Mouse (Mus musculus) gastrocnemius, postnatal 36 days (tissue): ENCODE measurements around the gene Naa15. TPM values are rescaled to one million over a fixed set of nuclear protein-coding genes. Genes with fewer than 3 reads are reported as not detected.

ENCODE experiments used
- DNase-seq, 2 experiments: peaks; one replicate each; pipeline ENCODE4 v3.0.0; 2022
- intact Hi-C: fragments of 180-260 bp; cut with DNase I; formaldehyde crosslinking; loops from one replicate; pipeline ENCODE4 v1.15.1; 2025
- long read RNA-seq, 2 experiments: library from polyadenylated mRNA; stranded (forward); transcript quantifications; one replicate each; pipeline ENCODE4 v2.0.0; 2021
- total RNA-seq, 2 experiments: library from RNA; stranded (reverse); gene quantifications; 2 replicates each; pipeline ENCODE4 v1.2.3; 2021

Gene Naa15
- 10 to 100 TPM; 41.0 to 41.6 TPM for total RNA-seq
- long read RNA-seq, experiment 1, full-length matches to known transcripts: 5 of 36 reads
- long read RNA-seq, experiment 1, partial matches to known transcripts: 0 of 36 reads
- long read RNA-seq, experiment 1, other reads (novel, unspliced or antisense): 31 of 36 reads
- long read RNA-seq, experiment 2, full-length matches to known transcripts: 2 of 59 reads
- long read RNA-seq, experiment 2, partial matches to known transcripts: 1 of 59 reads
- long read RNA-seq, experiment 2, other reads (novel, unspliced or antisense): 56 of 59 reads

DNA sequence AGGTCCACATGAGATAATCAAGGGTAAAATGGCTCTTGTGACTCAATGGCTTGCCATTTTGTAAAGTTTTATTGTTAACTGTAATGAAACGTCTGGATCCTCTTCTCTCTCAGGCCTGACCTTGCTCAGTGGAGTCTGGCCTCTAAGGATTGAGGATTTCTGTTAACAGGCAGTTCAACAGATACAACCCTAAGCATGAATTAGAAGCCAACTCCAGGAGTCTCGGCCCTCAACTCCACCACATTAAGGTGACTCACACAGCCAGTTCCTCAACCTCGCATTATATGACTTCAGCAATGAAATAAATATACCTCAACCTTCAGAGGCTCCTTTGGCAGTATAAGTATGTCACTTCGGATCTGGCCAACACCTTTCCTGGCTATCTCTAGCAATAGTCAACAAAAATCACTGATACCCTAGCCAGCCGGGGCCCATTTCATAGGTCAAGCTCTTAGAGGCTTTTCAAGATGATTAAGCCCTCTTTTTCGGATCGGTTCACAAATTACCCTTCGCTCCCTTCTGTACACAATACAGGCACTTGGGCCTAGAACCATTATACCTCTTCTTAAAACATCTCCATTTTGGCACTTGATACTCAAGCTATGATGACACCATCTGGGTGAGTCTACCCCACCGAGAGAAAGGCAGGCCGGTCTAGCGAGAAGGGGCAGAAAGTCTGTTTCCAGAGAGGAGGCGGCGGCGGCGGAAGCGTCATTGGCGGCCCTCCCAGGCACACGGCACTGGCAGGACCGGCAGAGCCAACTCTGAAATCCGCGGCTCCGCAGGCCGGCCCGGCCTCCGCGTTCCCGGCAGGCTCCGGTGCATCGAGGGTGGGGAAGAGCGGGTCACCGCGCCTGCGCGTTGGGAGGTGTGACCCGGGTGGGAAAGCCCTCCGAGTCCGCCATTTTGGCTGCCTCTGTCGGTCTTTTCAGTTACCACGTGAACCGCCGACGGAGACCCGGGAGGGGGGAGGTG, at the start of gene Naa15:
Gene Naa15, plus strand, starts transcription at position 51 of the 975 bp plus-strand sequence.
- intact Hi-C loops: no loop called here
- DNase-seq: peak; percentile 92 to 96

DNA sequence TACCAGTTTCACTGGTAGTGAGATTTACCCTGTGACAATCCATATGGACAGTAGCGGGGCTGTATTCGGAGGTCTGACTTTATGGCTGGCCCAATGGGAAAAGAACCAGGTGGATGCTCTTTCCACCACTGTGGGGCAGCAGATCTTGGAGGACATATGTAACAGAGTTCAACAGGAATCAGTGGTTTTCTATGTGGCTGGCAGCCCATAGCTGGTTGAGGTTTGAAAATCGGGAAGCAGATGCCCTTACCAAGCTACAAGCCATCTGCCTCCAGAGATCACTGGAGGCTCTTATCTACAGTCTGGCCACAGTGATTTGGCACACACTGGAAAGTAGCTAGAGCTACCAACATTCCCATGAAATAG, 49.4 kb upstream of the Naa15 start:
- DNase-seq: no peak
- intact Hi-C loops: loop anchor here (1.0 kb wide), 1 partner anchor 131 kb away; no protein-coding TSS in a partner anchor

DNA sequence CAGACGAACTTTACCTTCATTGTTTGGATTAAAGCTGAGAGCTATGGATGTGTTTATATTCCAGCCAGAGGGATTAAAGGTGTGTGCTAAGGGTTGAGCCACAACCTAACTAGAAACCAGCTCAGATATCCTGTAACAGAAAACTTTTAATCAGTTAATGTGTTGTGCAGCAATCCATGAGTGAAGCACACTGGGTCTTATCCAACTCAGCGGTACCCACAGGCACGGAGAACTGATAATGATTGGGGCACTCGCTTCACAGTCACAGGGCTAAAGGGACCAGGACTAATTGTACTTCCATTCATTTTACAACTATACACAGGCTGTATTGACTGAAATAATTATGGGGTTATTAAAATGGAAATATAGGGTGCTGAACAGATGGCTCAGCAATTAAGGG, 48.0 kb upstream of the Naa15 start:
- intact Hi-C loops: no loop called here

DNA sequence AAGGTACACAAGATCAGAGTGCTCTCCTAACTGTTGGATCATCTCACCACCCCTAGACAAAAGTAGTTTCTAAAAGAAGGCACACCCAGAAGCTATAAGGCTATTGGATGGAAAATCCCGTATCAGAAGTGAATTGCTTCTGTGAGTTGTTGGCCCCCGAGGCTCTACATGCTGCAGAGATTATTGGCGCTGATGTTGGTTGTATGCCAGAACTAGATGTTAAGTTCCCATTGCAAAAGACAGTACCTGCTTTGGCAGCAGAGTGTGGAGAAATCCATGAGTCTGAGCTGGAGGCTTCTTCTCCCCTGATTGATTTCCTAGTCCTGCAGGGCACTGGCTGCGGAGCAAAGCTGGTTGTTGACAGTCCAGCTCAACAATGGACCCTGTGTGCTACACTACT, 46.9 kb upstream of the Naa15 start:
- intact Hi-C loops: no loop called here

More for the DNA sequence above, 48.0 kb upstream of the Naa15 start:
- DNase-seq: no peak

DNA sequence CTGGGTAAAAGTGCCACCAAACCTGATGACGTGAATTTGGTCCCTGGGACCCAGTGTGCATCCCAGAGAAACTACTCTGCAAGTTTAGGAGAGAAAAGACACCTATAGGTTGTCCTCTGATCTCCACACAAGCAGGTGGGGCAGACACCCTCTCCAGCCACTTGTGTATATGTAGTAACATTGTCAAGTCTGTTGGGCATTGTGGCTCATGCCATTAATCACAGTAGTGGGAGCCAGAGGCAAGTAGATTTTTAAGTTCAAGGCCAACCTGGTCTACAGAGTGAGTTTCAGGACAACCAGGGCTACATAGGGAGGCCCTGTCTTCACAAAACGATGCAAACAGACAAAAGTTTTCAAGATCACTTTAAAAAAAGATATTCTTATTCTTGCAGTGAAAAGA, 43.1 kb upstream of the Naa15 start:
- intact Hi-C loops: loop anchor here (5.0 kb wide), 1 partner anchor 35 kb away; the partner anchor contains the start of gene Ndufc1
- DNase-seq: no peak

More for the DNA sequence above, 46.9 kb upstream of the Naa15 start:
- no peak for DNase-seq

DNA sequence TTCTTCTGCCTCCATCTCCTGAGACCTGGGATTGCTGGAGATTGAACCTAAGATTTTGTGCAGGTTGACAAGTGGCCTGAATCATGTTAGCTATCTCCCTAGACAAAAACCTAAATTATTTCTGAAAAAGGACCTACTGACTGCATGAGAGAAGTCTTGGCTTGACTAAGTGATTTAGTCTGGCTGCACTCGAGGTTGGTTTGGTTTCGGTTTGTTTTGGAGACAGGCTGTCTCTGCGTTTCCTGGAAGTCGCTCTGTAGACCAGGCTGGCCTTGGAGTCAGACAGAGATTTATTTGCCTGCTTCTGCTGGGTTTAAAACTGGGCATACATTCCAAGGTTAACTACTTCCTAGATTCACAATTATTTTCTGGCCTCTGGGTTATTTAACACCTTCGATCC, 42.1 kb upstream of the Naa15 start:
- DNase-seq: no peak
- intact Hi-C loops: loop anchor here (5.0 kb wide), 1 partner anchor 34 kb away; the partner anchor contains the start of gene Ndufc1

DNA sequence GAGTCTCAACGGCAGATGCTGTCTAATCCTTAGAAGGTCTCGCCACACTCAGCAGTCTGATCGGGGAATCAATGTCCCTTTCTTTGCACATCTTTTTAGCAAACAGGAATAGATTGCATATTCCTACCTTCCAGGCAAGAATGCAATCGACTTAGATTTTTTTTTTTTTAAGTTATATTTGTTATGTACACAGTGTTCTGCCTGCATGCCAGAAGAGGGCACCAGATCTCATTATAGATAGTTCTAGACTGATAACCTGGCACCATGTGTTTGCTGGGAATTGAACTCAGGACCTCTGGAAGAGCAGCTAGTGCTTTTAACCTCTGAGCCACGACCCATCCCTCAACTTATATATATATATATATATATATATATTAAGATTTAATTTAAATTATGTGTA, 41.4 kb upstream of the Naa15 start:
- intact Hi-C loops: loop anchor here (5.0 kb wide), 1 partner anchor 34 kb away; the partner anchor contains the start of gene Ndufc1
- DNase-seq: no peak

DNA sequence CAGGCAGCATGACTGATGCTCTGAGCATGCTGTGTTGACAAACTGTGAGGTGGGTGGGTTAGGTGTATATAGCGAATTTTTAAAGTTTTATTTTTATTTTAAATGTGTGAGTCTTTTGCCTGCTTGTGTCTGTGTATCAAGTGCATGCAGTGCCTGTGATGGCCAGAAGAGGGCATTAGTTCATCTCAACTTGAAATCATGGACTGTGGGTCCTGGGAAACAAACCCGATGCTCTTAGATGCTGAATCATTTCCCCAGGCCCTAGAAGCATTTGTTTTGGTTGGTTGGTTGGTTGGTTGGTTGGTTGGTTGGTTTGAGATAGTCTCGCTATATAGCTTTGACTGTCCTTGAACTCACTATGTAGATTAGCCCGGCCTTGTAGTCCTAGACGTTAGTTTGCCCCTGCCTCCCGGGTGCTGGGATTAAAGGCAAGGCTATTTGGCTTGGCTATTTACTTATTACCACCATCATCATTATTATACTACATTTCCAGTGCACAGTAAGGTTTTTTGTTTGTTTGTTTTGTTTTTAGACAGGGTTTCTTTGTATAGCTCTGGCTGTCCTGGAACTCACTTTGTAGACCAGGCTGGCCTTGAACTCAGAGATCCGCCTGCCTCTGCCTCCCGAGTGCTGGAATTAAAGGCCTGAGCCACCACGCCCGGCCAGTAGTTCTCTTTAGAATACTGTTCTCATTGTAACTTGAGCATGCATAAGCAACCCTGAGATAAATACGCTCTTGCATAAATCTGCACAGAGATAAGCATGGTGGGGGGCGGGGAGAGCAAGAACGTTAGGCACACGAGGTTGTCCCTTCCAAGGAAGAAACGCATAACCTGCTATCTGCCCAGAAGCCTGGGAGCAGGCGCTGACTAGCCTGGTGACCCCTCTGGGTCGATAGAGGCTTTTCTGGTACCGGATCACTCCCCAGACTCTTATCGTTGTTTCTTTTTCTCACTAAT, 39.4 kb upstream of the Naa15 start:
- DNase-seq: peak; percentile 37 to 47
- intact Hi-C loops: no loop called here

DNA sequence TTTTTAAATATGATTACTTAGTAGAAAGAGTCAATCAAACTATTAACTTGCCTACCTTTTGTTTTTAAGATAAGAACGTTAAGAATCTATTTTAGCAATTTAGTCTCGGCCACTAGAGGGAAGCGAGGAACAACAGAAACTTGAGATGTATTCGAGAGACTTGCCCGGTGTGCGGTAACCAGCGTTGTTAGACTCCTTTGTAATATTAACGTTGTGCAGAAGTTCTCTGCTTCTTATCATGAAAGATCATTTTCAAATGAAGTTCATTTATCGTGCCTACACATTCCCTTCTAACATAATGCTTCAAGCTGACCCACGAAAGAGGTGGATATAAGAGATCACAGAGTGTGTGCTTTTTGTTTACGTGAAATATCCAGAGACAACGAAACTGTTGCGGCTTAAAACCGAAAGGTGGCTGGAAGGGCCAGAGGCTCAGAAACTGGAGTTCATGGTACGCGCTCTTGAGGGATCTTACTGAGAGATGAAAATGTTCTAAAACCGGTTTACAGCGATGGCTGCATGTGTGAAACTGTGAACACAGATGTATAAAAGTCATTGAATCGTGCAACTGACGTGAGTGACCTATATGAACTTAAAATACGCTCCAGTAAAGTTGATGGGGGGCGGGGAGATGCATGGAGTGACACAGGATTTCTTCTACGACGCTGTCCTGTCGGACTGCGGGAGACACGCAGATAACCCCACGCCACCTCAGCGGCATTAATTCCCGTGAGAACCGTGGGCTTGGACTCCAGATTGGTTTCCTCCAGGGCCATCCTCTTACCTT, 36.9 kb upstream of the Naa15 start:
- no peak for DNase-seq
- intact Hi-C loops: no loop called here

DNA sequence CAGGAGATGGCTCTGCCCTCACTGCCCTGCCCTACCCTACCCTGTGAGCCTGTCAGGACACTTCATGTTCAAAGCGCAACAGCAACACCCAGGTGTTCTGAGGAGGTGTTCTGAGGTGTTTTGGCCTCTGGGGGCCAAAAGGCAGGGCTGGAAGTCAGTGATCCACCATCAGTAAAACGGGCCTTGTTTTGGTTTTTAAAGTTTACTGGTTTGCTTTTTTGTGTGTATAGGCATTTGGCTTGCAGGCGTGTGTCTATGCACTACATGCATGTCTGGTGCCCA, 36.3 kb upstream of the Naa15 start:
- intact Hi-C loops: no loop called here
- DNase-seq: no peak

DNA sequence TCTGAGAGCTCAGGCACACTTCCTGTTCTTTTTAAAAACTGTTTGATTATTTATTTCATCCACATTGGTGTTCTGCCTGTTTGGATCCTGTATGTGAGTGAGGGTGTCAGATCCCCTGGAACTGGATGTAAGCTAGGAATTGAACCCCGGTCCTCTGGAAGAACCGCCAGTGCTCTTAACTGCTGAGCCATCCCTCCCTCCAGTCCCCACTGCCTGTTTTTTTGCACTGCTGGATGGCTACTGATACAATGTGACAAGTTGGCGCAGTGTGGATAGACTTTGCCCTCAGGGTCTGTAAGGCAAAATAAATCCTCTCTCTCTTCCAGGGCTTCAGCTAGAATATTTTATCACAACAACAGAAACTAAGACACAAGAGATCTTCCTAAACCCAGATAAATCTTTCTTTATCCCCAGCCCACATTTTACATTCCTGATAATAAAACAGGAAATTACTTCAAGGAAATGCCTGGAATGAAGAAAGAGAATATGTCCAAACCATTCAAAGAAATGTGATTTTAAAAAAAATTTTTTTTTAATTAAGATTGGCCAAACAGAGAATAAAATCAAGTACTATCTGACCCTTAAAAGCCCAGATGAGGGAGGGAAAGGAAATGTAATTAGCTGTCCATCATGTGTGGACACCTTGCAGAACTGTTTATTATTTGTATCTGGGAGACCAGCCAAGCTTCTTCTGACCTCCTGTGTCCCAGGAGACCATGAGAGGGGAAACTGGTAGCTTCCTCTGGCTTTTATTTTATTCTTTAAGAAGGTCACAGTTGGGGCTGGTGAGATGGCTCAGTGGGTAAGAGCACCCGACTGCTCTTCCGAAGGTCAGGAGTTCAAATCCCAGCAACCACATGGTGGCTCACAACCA, 34.9 kb upstream of the Naa15 start:
- DNase-seq: no peak
- intact Hi-C loops: no loop called here

DNA sequence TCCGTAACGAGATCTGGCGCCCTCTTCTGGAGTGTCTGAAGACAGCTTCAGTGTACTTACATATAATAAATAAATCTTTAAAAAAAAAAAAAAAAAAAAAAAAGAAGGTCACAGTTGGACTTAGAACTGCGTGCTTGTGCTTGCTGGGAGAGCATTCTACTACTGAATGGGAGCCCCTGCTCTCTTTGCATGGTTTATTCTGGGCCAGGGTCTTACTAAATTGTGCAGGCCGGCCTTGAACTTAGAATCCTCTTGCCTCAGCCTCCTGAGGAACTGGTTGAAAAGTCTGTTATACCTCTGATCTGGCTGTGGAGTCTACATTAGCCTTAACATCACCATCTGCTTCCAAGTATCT, 34.3 kb upstream of the Naa15 start:
- intact Hi-C loops: no loop called here
- DNase-seq: no peak

DNA sequence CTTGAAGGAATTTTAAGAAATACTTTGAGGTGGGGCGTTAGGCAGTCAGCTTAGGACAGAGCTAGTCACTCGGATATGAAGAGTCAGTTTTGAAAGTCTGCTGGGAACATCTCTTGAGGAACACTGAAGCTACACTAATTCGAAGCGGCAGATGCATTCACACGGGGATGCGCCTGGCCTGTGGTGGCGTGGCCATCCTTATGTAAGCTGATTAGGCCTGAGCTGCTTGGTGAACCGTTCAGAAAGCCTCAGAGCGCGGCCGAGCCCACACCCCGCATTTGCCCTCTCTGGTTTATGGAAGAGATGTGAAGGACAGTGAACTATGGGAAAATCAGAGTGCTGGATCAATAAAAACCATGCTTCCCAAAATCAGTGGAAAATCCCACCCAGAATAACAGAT, 31.5 kb upstream of the Naa15 start:
- DNase-seq: no peak
- intact Hi-C loops: no loop called here

DNA sequence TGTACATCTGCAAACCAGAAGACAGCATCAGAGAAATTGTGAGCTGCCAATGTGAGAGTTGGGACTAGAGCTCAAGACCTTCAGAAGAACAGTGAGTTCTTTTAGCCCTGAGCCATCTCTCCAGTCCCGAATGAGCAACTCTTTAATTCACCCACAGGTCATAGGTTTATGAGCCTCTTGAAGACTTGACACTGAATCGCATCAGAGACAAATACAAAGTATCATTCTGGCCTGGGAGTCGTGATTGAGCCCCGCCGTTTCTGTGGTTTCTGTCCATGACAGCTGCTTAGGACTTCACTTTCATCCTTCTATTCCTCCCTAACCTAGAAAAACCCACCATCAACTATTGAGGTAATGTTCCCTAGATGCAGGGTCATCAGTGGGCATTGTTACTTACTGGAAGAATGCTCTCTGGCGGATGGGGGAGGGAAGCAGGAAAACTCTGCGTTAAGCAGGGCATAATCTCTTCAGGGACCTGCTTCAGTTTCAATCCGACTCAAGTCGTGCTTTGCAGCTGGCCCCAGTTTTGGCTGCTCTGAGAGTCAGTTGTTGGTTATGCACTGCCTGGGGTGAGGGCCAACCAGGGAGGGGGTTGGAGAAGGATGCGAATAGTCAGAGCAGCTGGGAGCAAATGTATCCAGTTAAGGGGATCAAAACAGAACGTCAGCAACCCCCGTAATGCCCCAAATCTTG, 28.4 kb upstream of the Naa15 start:
- intact Hi-C loops: no loop called here
- DNase-seq: peak; percentile 26 to 31

DNA sequence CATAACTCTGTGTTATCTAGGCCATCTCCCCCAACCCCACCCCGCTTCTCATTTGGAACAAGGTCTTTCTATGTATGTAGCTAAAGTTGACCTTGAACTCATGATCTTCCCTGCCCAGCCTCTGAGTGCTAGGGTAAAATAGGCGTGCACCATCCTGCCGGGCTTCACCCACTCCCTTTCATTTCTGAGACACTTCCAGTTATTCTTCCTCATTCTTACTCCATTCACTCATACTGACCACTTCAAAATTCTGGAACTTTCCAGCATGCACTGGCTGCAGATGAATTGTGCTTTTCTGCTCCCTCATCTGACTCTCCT, 27.9 kb upstream of the Naa15 start:
- intact Hi-C loops: no loop called here

DNA sequence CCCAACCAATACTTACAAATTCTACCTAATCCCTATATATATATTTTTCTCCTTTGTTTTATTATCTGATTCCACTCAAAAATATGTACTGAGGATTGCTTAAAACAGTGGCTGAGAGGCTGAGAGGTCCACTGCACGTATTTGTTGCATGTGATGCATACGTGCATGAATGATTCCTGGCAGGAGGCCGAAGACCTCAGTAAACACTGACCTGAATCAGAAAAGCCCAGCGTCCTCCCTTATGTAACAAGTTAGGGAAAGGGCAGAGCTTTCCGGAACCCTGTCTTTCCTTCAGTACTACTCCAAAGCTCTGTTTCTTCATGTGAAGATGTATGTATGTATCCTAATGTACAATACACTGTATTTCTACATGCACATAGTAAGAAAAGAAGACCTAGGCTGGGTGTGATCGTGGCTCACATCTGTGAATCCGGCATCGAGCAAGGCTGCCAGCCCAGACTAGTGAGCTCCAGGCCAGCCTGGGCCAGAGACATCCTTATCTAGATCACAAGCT, 27.0 kb upstream of the Naa15 start:
- intact Hi-C loops: no loop called here
- no peak for DNase-seq

More for the DNA sequence above, 27.9 kb upstream of the Naa15 start:
- no peak for DNase-seq

DNA sequence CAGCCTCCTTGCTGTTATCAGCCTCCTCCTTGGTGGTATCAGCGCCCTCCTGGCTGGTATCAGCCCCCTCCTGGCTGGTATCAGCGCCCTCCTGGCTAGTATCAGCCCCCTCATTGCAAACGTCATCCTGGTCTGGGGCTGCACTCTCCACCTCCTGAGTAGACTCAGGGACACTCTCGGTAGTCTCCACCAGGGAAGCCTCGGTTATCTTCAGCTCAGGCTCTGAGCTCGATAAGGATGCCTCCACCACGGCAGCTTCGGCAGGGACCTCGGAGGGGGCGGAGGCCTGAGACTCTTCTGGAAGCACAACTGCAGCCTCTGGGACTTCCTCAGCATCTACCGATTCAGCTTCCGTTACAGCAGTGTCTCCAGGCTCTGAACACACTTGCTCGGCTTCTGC, 26.0 kb upstream of the Naa15 start:
- DNase-seq: no peak
- intact Hi-C loops: no loop called here

DNA sequence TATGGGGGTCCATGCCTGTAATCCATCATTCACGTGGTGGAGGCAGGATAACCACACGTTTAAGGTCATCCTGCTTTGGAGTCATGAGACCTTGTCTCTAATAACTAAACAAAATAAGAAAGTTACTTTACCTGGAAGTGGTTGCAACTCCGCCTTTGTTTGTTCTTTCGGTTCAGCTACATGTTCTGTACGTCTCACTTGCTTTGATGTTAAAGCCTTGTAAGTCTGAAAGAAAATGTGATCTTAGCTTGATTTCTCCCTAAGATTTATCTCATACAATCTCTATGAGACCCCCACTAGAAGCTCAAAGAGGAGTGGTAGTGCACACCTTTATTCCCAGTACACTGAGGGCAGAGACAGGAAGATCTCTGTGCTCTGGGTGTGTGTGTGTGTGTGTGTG, 23.9 kb upstream of the Naa15 start:
- intact Hi-C loops: no loop called here
- no peak for DNase-seq
